Mouse (Mus musculus): ENCODE results near the gene Zmynd19. TPM values are rescaled to one million over a fixed set of nuclear protein-coding genes. Genes with fewer than 3 reads are reported as not detected.
A peak's percentile ranks its signal among the peaks of the same experiment; 100 is the strongest.
"Not testable (repeated sequence)": the region's sequence is repeated elsewhere in the genome, so short reads cannot be mapped to it uniquely, and the experiment has no call there.

Zmynd19 gene
- total RNA-seq, 2 experiments from 2014 or later = 16.7 to 16.8 TPM

- DNase-seq (ENCODE audit: low spot score) = peak; percentile 82
Measured at GRCm38 (mm10) chr2:24935057-24935796, 14.4 kb upstream of the Zmynd19 start, which contains the start of gene Arrdc1. Gene Arrdc1 (minus strand): TSS chr2:24935252.

DNA sequence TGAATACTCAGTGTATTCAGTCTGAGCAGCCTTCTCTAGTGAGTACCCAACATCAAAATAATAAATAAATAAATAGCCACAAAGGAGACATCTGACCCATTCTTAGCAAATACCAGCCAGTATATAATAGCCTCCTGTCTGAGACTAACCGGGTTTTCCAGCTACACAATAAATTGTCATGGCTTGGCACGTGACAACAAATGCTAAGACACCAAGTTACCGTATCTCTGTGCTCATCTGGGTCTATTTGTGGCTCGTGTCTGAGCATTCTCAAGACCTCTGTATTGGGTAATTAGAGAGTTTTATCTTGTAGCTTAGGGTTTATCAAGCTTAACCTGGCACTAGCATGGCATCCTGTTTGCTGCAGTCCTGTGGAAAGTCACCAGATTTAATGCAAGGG, 7.5 kb upstream of the Zmynd19 start:
- intact Hi-C loops (cut with DNase I) = loop anchor here (5.0 to 10.0 kb wide), 2 partner anchors 90 to 367 kb away; no protein-coding TSS in a partner anchor
- no peak for DNase-seq (ENCODE audit: low spot score)

More at GRCm38 (mm10) chr2:24935057-24935796, 14.4 kb upstream of the Zmynd19 start, which contains the start of gene Arrdc1:
- intact Hi-C loops (cut with DNase I) = no loop called here

- not testable (repeated sequence) for DNase-seq (ENCODE audit: low spot score)
- intact Hi-C loops (cut with DNase I) = loop anchor here (5.0 to 10.0 kb wide), 2 partner anchors 92 to 370 kb away; no protein-coding TSS in a partner anchor
Measured at GRCm38 (mm10) chr2:24944304-24944703, 5.3 kb upstream of the Zmynd19 start.

- DNase-seq (ENCODE audit: low spot score) = no peak
- intact Hi-C loops (cut with DNase I) = no loop called here
Measured at GRCm38 (mm10) chr2:24950189-24950535, 570 bp downstream of the Zmynd19 start.

GRCm38 (mm10) chr2:24952537-24953055, 3.0 kb downstream of the Zmynd19 start:
- no peak for DNase-seq (ENCODE audit: low spot score)
- intact Hi-C loops (cut with DNase I) = no loop called here

GRCm38 (mm10) chr2:24960910-24961309, 11.3 kb downstream of the Zmynd19 start:
- intact Hi-C loops (cut with DNase I) = loop anchor here (10.0 kb wide), 1 partner anchor 224 kb away; the partner anchor contains the start of gene Nrarp
- no peak for DNase-seq (ENCODE audit: low spot score)

DNA sequence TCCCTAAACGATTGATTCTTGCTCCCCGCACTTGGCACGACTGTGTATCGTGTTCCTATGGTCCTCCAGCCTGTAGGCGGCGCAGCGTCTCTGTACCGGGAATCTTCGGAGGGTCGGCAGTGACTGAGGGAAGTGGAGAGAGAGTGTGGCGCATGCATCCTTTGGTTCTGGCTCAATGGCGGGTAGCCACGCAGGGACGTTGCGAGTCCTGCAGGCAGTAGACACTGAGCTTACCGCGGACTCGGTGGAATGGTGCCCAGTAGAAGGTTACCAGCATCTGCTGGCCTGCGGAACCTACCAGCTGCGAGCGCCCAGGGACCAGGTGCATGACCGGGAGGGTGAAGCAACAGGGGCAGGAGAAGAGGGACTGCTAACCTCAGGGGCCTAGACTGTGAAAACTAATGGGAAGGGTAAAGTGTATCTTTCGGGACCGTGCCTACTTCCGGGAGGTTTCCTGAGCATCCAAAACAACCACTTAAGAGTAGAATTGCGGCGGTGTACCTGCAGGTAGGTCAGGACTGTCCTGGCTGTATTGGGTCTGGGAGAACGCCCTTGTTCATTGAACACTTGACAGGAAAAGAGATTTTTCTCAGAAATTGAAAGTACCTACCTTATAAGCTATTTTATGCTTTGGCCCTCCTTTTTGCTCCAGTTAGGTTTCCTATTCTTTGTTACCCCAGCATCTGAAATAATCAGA, 12.9 kb downstream of the Zmynd19 start, which contains the start of gene Dph7:
Gene Dph7, plus strand, starts transcription at position 97 of the 697 bp plus-strand sequence.
- intact Hi-C loops (cut with DNase I) = loop anchor here (10.0 kb wide), 1 partner anchor 222 kb away; the partner anchor contains the start of gene Nrarp
- peak; percentile 58 for DNase-seq (ENCODE audit: low spot score)

- DNase-seq (ENCODE audit: low spot score) = no peak
- intact Hi-C loops (cut with DNase I) = no loop called here
Measured at GRCm38 (mm10) chr2:24970386-24970785, 20.8 kb downstream of the Zmynd19 start.

DNA sequence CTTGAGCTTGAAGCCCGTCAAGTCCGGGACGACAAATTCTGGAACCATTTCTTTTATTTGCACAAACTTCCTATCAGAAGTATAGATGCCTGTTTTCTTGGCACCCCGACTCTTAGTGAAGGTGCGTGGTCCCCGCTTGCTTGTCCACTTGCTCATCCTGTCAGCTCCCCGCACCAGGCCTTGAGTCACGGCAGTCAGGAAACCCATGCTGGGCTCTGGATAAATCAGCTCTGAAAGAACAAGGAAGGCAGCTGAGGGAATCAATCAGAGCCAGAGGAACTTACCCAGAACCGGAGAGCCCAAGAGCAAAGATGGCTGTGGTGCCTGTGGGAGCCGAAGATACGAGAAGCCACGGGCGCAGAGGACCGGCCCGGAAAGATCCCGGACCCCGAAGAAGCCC, 24.9 kb downstream of the Zmynd19 start:
- DNase-seq (ENCODE audit: low spot score); intact Hi-C loops (cut with DNase I): not testable (repeated sequence)

DNA sequence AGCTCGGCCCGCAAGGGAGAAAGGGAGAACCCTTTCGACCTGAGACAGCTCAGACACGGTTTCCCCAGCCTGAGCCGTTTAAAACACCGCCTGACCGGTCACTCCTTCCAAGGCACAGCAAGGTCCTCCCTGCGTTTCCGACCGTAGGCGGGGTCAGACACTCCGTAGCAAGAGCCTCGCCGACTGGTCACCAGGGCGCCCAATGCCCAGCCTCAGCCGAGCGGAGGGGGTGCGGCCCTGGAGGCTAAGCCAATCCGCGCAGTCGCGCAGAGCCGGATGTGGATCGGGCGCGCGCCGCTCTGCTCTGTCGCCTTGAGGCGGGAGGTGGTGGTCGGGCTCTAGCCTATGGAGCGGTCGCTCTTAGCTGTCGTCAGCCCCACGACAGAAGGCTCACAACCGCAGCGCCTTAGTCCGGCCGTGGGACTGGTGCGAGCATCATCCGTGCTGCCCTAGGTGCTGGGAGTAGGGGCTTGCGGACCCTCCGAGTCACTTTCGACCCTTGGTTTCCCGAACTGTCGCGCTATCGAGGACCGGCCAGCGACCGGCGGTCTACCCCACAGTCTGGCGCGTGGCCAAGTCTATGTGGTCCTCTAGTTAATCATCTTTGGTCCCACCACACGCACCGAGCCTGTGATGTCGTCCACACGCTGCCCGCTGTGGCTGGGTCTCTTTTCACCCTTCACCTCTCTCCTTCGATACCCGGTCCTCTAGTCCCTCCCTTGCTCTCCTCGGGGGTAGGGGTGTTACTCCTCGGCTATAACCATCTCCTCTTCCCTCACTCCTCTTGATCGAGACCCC, 25.5 kb downstream of the Zmynd19 start, which contains the start of gene Mrpl41:
Gene Mrpl41, minus strand, starts transcription at position 193 of the 798 bp plus-strand sequence.
- DNase-seq (ENCODE audit: low spot score) = peak; percentile 97
- intact Hi-C loops (cut with DNase I) = no loop called here

DNA sequence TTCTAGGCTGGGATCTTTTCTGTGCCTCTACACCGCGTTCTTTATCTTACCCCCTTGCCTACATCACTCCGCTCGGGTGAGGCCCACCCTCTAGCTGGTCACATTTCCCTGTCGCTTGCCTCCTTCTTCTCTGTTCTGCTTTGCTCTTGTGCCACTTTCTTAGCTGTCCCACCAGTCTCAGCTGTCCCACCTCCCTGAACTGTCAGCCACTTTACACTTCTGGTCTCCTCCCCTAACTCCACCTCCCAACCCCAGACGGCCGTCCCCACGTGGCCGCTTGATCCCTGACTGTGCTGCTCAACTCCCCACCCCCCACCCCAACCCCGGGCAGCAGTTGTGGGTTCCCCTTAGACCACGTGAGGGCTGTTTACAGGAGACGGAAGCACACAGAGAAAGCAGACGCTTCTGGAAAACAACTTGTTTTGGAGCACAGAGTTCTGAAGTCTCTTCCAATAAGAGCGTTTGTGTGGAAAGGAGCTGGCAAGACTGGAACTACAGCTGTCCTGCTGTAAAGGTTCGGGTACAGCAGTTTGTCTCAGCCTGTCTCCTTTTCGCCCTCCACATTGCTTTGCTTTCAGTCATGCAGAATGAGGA, 26.2 kb downstream of the Zmynd19 start, which contains the start of gene Pnpla7:
Gene Pnpla7, plus strand, starts transcription at position 330 of the 594 bp plus-strand sequence.
- intact Hi-C loops (cut with DNase I) = no loop called here
- DNase-seq (ENCODE audit: low spot score) = peak; percentile 72

GRCm38 (mm10) chr2:24976960-24977359, 27.4 kb downstream of the Zmynd19 start:
- intact Hi-C loops (cut with DNase I) = no loop called here
- DNase-seq (ENCODE audit: low spot score) = no peak

DNA sequence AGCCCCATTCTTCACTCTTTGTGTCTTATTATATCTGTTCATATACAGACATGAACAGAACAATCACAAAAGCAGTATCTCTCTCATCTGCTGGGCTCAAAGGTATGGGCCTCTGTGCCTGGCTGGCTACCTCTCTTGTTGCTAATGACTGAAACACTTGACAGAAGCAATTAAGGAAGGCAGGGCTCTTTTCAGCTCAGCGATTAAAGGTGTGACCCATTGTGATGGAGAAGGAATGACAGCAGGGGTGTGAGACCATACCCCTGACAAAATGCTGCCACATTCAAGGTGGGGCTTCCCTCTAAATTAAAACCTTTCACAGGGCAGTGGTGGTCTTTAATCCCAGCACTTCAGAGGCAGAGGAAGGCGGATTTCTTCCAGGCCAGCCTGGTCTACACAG, 38.2 kb downstream of the Zmynd19 start:
- intact Hi-C loops (cut with DNase I) = no loop called here
- DNase-seq (ENCODE audit: low spot score) = no peak

- no peak for DNase-seq (ENCODE audit: low spot score)
- intact Hi-C loops (cut with DNase I) = no loop called here
Measured at GRCm38 (mm10) chr2:24995332-24995731, 45.7 kb downstream of the Zmynd19 start.

GRCm38 (mm10) chr2:24996471-24996870, 46.9 kb downstream of the Zmynd19 start:
- intact Hi-C loops (cut with DNase I) = no loop called here

GRCm38 (mm10) chr2:25000544-25001235, 51.1 kb downstream of the Zmynd19 start:
- DNase-seq (ENCODE audit: low spot score) = no peak
- intact Hi-C loops (cut with DNase I) = no loop called here

More at GRCm38 (mm10) chr2:24996471-24996870, 46.9 kb downstream of the Zmynd19 start:
- no peak for DNase-seq (ENCODE audit: low spot score)

DNA sequence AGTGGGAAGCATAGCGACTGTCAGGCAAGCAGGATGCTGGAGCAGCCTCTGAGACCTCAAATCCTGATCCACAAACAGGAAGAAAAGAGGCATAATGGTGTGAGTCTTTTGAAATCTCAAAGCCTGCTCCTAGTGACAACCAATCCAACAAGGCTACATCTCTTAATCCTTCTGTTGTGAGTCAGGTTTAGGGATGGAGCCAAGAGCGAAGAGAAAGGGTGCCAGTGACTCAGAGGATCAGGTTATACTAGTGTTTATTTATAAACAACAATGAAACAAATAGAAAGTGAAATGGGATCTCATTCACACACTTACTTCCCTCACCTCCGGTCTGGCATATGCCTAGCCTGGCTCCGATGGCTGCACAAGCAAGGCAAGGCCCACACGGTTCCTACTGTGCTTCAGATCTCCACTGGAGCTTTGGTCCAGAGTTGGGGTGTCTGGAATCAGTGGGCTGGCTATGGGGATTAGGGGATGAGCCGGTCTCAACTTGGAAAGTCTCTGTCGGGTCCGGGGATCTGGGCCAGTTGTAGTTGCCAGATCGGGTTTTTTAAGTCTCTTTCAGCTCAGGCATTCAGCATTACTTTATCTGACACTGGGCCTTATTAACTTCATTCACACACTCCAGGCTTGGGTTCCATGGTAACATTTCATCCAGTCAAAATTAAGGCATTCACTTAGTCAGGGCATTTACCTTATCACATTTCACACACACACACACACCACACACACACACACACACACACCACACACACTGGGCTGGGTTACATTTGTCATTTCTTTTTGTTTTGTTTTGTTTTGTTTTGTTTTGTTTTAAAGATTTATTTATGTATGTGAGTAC, 54.6 kb downstream of the Zmynd19 start:
- no peak for DNase-seq (ENCODE audit: low spot score)
- intact Hi-C loops (cut with DNase I) = no loop called here

DNA sequence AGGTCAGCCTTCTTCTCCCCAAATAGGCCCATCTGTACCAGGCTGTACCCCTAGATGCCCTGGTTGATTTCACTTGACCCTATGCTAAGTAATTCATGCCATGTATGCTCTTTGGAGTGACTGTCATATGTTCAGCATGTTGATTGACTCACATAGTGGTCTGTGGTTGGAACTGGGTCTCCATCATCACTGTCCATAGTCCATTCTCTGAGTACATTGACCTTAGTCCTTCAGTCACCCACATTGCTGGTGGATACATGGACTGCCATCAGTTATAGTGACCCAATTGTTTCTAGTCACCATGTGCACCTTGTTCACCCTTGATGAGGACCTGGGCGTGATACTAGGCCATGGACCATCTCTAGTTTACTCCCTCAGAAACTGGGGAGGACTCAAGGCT, 57.2 kb downstream of the Zmynd19 start:
- intact Hi-C loops (cut with DNase I) = no loop called here
- DNase-seq (ENCODE audit: low spot score) = no peak

All from heart, postnatal 25 days (tissue).